Mouse (Mus musculus): ENCODE results near the gene Mlip.

GRCm38 (mm10) chr9:77071676-77072075 is 281.1 kb downstream of the Mlip start:
- TF ChIP-seq ZNF384 (IDR thresholded peaks at IDR 0.05; ENCODE audit: low read depth, low read length) = no peak
- TF ChIP-seq HCFC1 (IDR thresholded peaks at IDR 0.05; ENCODE audit: borderline replicate concordance, insufficient read depth, low read length) = no peak
- no peak for TF ChIP-seq MAFK (IDR thresholded peaks at IDR 0.05; ENCODE audit: insufficient read depth, low read depth, low read length)
- TF ChIP-seq CHD2 (IDR thresholded peaks at IDR 0.05; ENCODE audit: low read depth, low read length) = no peak
